Mouse (Mus musculus): ENCODE measurements at regions not wholly inside any gene's neighbourhood (a gene's known extent, or its start where the extent isn't known, plus 50 kb on each side); places are given as distances from the start of the nearest gene placed in this dataset.

- no peak for DNase-seq (ENCODE audit: low spot score in 2 of 2)
These were observed 53.7 kb upstream of the Foxb1 start for GRCm38 (mm10) chr9:69814432-69814831.

- DNase-seq (ENCODE audit: low spot score in 2 of 2) = no peak
These were observed 62.6 kb upstream of the Foxb1 start for GRCm38 (mm10) chr9:69823179-69823966.

- no peak for DNase-seq (ENCODE audit: low spot score in 2 of 2)
These were observed 67.7 kb upstream of the Foxb1 start for GRCm38 (mm10) chr9:69828428-69828827.

GRCm38 (mm10) chr9:69835396-69835795, 74.7 kb upstream of the Foxb1 start:
- no peak for DNase-seq (ENCODE audit: low spot score in 2 of 2)

GRCm38 (mm10) chr9:69839198-69839597, 78.5 kb upstream of the Foxb1 start:
- no peak for DNase-seq (ENCODE audit: low spot score in 2 of 2)

GRCm38 (mm10) chr9:69844712-69845111, 84.0 kb upstream of the Foxb1 start:
- DNase-seq (ENCODE audit: low spot score in 2 of 2) = no peak

GRCm38 (mm10) chr9:69845210-69845609, 84.5 kb upstream of the Foxb1 start:
- no peak for DNase-seq (ENCODE audit: low spot score in 2 of 2)

GRCm38 (mm10) chr9:69856621-69857020, 95.9 kb upstream of the Foxb1 start:
- no peak for DNase-seq (ENCODE audit: low spot score in 2 of 2)

- no peak for DNase-seq (ENCODE audit: low spot score in 2 of 2)
These were observed 97.9 kb upstream of the Foxb1 start for GRCm38 (mm10) chr9:69858619-69859018.

- peak in 1 of 2 experiments; percentile 14 for DNase-seq (ENCODE audit: low spot score in 2 of 2)
These were observed 109.4 kb upstream of the Foxb1 start for GRCm38 (mm10) chr9:69870182-69870581.

GRCm38 (mm10) chr9:69886351-69886750, 102.9 kb upstream of the Bnip2 start:
- no peak for DNase-seq (ENCODE audit: low spot score in 2 of 2)

GRCm38 (mm10) chr9:69898016-69898415, 91.2 kb upstream of the Bnip2 start:
- no peak for DNase-seq (ENCODE audit: low spot score in 2 of 2)

GRCm38 (mm10) chr9:69899371-69899770, 89.9 kb upstream of the Bnip2 start:
- no peak for DNase-seq (ENCODE audit: low spot score in 2 of 2)

- DNase-seq (ENCODE audit: low spot score in 2 of 2) = no peak
These were observed 88.4 kb upstream of the Bnip2 start for GRCm38 (mm10) chr9:69900871-69901270.

GRCm38 (mm10) chr9:69907123-69907945, 81.9 kb upstream of the Bnip2 start:
- no peak for DNase-seq (ENCODE audit: low spot score in 2 of 2)

GRCm38 (mm10) chr9:69910621-69911020, 78.6 kb upstream of the Bnip2 start:
- DNase-seq (ENCODE audit: low spot score in 2 of 2) = no peak

GRCm38 (mm10) chr9:69928126-69928525, 61.1 kb upstream of the Bnip2 start:
- DNase-seq (ENCODE audit: low spot score in 2 of 2) = no peak

GRCm38 (mm10) chr9:69937863-69938262, 51.4 kb upstream of the Bnip2 start:
- DNase-seq (ENCODE audit: low spot score in 2 of 2) = no peak
